Mouse (Mus musculus): ENCODE data around the gene Cdc20. TPM values are rescaled to one million over a fixed set of nuclear protein-coding genes. Genes with fewer than 3 reads are reported as not detected.
A peak's percentile ranks its signal among the peaks of the same experiment; 100 is the strongest.

Gene Cdc20
- total RNA-seq, 1 experiment from 2014 or later: 2.0 TPM

GRCm38 (mm10) chr4:118424541-118425160 is 12.5 kb downstream of the Cdc20 start:
- ATAC-seq (replicated peaks; ENCODE audit: insufficient number of reproducible peaks, low FRiP score, low TSS enrichment, poor library complexity, severe bottlenecking): no peak

- ATAC-seq (replicated peaks; ENCODE audit: insufficient number of reproducible peaks, low FRiP score, low TSS enrichment, poor library complexity, severe bottlenecking): no peak
Measured at GRCm38 (mm10) chr4:118421384-118421783, 15.8 kb downstream of the Cdc20 start.

- ATAC-seq (replicated peaks; ENCODE audit: insufficient number of reproducible peaks, low FRiP score, low TSS enrichment, poor library complexity, severe bottlenecking): no peak
Measured at GRCm38 (mm10) chr4:118417112-118417797, 19.9 kb downstream of the Cdc20 start.

GRCm38 (mm10) chr4:118416329-118416728 is 20.8 kb downstream of the Cdc20 start:
- no peak for ATAC-seq (replicated peaks; ENCODE audit: insufficient number of reproducible peaks, low FRiP score, low TSS enrichment, poor library complexity, severe bottlenecking)

GRCm38 (mm10) chr4:118415779-118416178 is 21.4 kb downstream of the Cdc20 start:
- no peak for ATAC-seq (replicated peaks; ENCODE audit: insufficient number of reproducible peaks, low FRiP score, low TSS enrichment, poor library complexity, severe bottlenecking)

GRCm38 (mm10) chr4:118413553-118413952 is 23.6 kb downstream of the Cdc20 start:
- ATAC-seq (replicated peaks; ENCODE audit: insufficient number of reproducible peaks, low FRiP score, low TSS enrichment, poor library complexity, severe bottlenecking): no peak

GRCm38 (mm10) chr4:118410871-118411270 is 26.3 kb downstream of the Cdc20 start:
- ATAC-seq (replicated peaks; ENCODE audit: insufficient number of reproducible peaks, low FRiP score, low TSS enrichment, poor library complexity, severe bottlenecking): no peak

GRCm38 (mm10) chr4:118409142-118409900 is 27.8 kb downstream of the Cdc20 start, which contains the start of the genes Szt2 and Med8:
Gene Szt2 (minus strand): TSS chr4:118409273.
Gene Med8 (plus strand): TSS chr4:118409337.
- ATAC-seq (replicated peaks; ENCODE audit: insufficient number of reproducible peaks, low FRiP score, low TSS enrichment, poor library complexity, severe bottlenecking): peak; percentile 97

GRCm38 (mm10) chr4:118402701-118403100 is 34.5 kb downstream of the Cdc20 start:
- no peak for ATAC-seq (replicated peaks; ENCODE audit: insufficient number of reproducible peaks, low FRiP score, low TSS enrichment, poor library complexity, severe bottlenecking)

GRCm38 (mm10) chr4:118401918-118402317 is 35.2 kb downstream of the Cdc20 start:
- no peak for ATAC-seq (replicated peaks; ENCODE audit: insufficient number of reproducible peaks, low FRiP score, low TSS enrichment, poor library complexity, severe bottlenecking)

GRCm38 (mm10) chr4:118401421-118401820 is 35.7 kb downstream of the Cdc20 start:
- no peak for ATAC-seq (replicated peaks; ENCODE audit: insufficient number of reproducible peaks, low FRiP score, low TSS enrichment, poor library complexity, severe bottlenecking)

GRCm38 (mm10) chr4:118398400-118398799 is 38.8 kb downstream of the Cdc20 start:
- no peak for ATAC-seq (replicated peaks; ENCODE audit: insufficient number of reproducible peaks, low FRiP score, low TSS enrichment, poor library complexity, severe bottlenecking)

- no peak for ATAC-seq (replicated peaks; ENCODE audit: insufficient number of reproducible peaks, low FRiP score, low TSS enrichment, poor library complexity, severe bottlenecking)
Measured at GRCm38 (mm10) chr4:118396433-118396832, 40.7 kb downstream of the Cdc20 start.

- no peak for ATAC-seq (replicated peaks; ENCODE audit: insufficient number of reproducible peaks, low FRiP score, low TSS enrichment, poor library complexity, severe bottlenecking)
Measured at GRCm38 (mm10) chr4:118395289-118395688, 41.9 kb downstream of the Cdc20 start.

- no peak for ATAC-seq (replicated peaks; ENCODE audit: insufficient number of reproducible peaks, low FRiP score, low TSS enrichment, poor library complexity, severe bottlenecking)
Measured at GRCm38 (mm10) chr4:118394505-118394904, 42.6 kb downstream of the Cdc20 start.

- no peak for ATAC-seq (replicated peaks; ENCODE audit: insufficient number of reproducible peaks, low FRiP score, low TSS enrichment, poor library complexity, severe bottlenecking)
Measured at GRCm38 (mm10) chr4:118390146-118390545, 47.0 kb downstream of the Cdc20 start.

- ATAC-seq (replicated peaks; ENCODE audit: insufficient number of reproducible peaks, low FRiP score, low TSS enrichment, poor library complexity, severe bottlenecking): no peak
Measured at GRCm38 (mm10) chr4:118387316-118387715, 49.8 kb downstream of the Cdc20 start.

- ATAC-seq (replicated peaks; ENCODE audit: insufficient number of reproducible peaks, low FRiP score, low TSS enrichment, poor library complexity, severe bottlenecking): no peak
Measured at GRCm38 (mm10) chr4:118383271-118383670, 53.9 kb downstream of the Cdc20 start.

Data from monocyte, adult 5-6 weeks (primary cell).